23 mouse cellular contexts compared by ENCODE assay signal in genomic region chr7:96095752-96096151, GRCm38 (mm10).
"Had no signal": no experiment of that assay in that cellular context is flagged by ENCODE, and none has a peak within 500 bp of the region (broad histone marks: within the 10 kb centered on the region; RNA-seq: fewer than 3 reads in every experiment).

No protein-coding gene starts in this region.

- H3K4me3 ChIP-seq: embryonic facial prominence, embryonic 10.5 days; embryonic facial prominence, embryonic 12.5 days; embryonic facial prominence, embryonic 13.5 days; embryonic facial prominence, embryonic 15.5 days; erythroblast, embryonic 14.5 days; gastrocnemius, adult 2 months; heart, adult 2 months; heart, embryonic 10.5 days; heart, embryonic 12.5 days had no signal

- DNase-seq: cerebellum, adult 2 months; cerebellum, adult 8-10 months; cerebellum, adult 9-10 months; cerebellum, adult 9-11 months; cerebellum, postnatal 36 days; embryo, embryonic 11 days; gastrocnemius, adult 2 months; gastrocnemius, postnatal 10 days; gastrocnemius, postnatal 14 days; gastrocnemius, postnatal 25 days; gastrocnemius, postnatal 36 days; heart, adult 11 months; heart, adult 18-20 months; heart, adult 2 months had no signal

- ATAC-seq: forebrain, embryonic 14.5 days had no signal

- H3K27ac ChIP-seq: embryonic facial prominence, embryonic 10.5 days; embryonic facial prominence, embryonic 12.5 days; embryonic facial prominence, embryonic 13.5 days; embryonic facial prominence, embryonic 15.5 days; gastrocnemius, adult 2 months; heart, adult 2 months; heart, embryonic 10.5 days had no signal

- H3K27me3 ChIP-seq: embryonic facial prominence, embryonic 12.5 days; embryonic facial prominence, embryonic 13.5 days; embryonic facial prominence, embryonic 15.5 days; heart, embryonic 12.5 days had no signal

- H3K9ac ChIP-seq: embryonic facial prominence, embryonic 12.5 days; embryonic facial prominence, embryonic 13.5 days; embryonic facial prominence, embryonic 15.5 days; heart, embryonic 12.5 days had no signal

- H3K4me1 ChIP-seq: embryonic facial prominence, embryonic 10.5 days; embryonic facial prominence, embryonic 12.5 days; embryonic facial prominence, embryonic 13.5 days; embryonic facial prominence, embryonic 15.5 days; heart, embryonic 10.5 days; heart, embryonic 12.5 days had no signal

- H3K4me2 ChIP-seq: embryonic facial prominence, embryonic 12.5 days; embryonic facial prominence, embryonic 13.5 days; embryonic facial prominence, embryonic 15.5 days; heart, embryonic 11.5 days; heart, embryonic 12.5 days had no signal

- H3K9me3 ChIP-seq: embryonic facial prominence, embryonic 10.5 days; embryonic facial prominence, embryonic 12.5 days; embryonic facial prominence, embryonic 13.5 days; embryonic facial prominence, embryonic 15.5 days; heart, embryonic 10.5 days; heart, embryonic 12.5 days had no signal

- H3K36me3 ChIP-seq: embryonic facial prominence, embryonic 10.5 days; embryonic facial prominence, embryonic 12.5 days; embryonic facial prominence, embryonic 13.5 days; embryonic facial prominence, embryonic 15.5 days; heart, embryonic 10.5 days; heart, embryonic 12.5 days had no signal
